Mouse (Mus musculus) liver, postnatal 0 days (tissue): ENCODE measurements around the gene Tacr2.

Experiments
- CTCF ChIP-seq: sonication (generic); IDR thresholded peaks from 2 replicates; pipeline ENCODE4 v1.5.1; 2016; ENCODE audit warnings: antibody characterized with exemption, low read depth
- EP300 ChIP-seq: IDR thresholded peaks from 2 replicates; pipeline ENCODE4 v1.6.1; 2016; ENCODE audit warnings: antibody characterized with exemption, low read depth, mild to moderate bottlenecking

GRCm38 (mm10) chr10:62258298-62258697, 6.1 kb downstream of the Tacr2 start:
- TF ChIP-seq EP300, result no peak
- TF ChIP-seq CTCF, result no peak
